Mouse (Mus musculus): ENCODE measurements around the gene Lin7a.

- TF ChIP-seq POLR2A (IDR thresholded peaks at IDR 0.05; ENCODE audit: extremely low read depth, insufficient read depth, low read length), result no peak
- TF ChIP-seq CTCF (IDR thresholded peaks at IDR 0.05; ENCODE audit: extremely low read depth, insufficient read depth, low read length), result no peak
These were observed 47.7 kb upstream of the Lin7a start for GRCm38 (mm10) chr10:107223821-107224220.

All from cortical plate, adult 2 months (tissue).